Mouse (Mus musculus) MEL (cell line): ENCODE measurements around the gene Nck1. TPM values are rescaled to one million over a fixed set of nuclear protein-coding genes. Genes with fewer than 3 reads are reported as not detected.
A peak's percentile ranks its signal among the peaks of the same experiment; 100 is the strongest.

Experiments used
- DNase-seq: peaks from one replicate; pipeline ENCODE4 v3.0.0; 2011; ENCODE audit warnings: low read depth, low spot score
- H3K27ac ChIP-seq: 2 replicates; pipeline ENCODE4 v1.5.1; 2012; ENCODE audit warnings: low read depth, mild to moderate bottlenecking, control low read depth, low read length, moderate library complexity; ENCODE audit not compliant: control insufficient read depth
- H3K27me3 ChIP-seq, 2 experiments: fragments of 150-350 bp in 1 of 2; sonication (generic) in 1 of 2; 2 replicates each; pipeline ENCODE4 v1.6.1; 2012; ENCODE audit warnings: low read length in 2 of 2, mild to moderate bottlenecking in 2 of 2, improper control_type of control experiment in 1 of 2, moderate library complexity in 1 of 2; ENCODE audit not compliant: insufficient read depth in 2 of 2, control insufficient read depth in 1 of 2
- H3K36me3 ChIP-seq, 2 experiments: 2 replicates each; pipeline ENCODE4 v1.6.1; 2012 to 2014; ENCODE audit warnings: low read length in 2 of 2, improper control_type of control experiment in 1 of 2, inconsistent platforms in 1 of 2, mild to moderate bottlenecking in 1 of 2; ENCODE audit not compliant: insufficient read depth in 2 of 2, control insufficient read depth in 1 of 2
- H3K4me1 ChIP-seq, 2 experiments: fragments of 150-350 bp in 1 of 2; sonication (generic) in 1 of 2; 2 replicates each; pipeline ENCODE4 v1.6.1; 2012; ENCODE audit warnings: low read length in 2 of 2, improper control_type of control experiment in 1 of 2, mild to moderate bottlenecking in 1 of 2; ENCODE audit not compliant: insufficient read depth in 2 of 2, control insufficient read depth in 1 of 2
- H3K4me3 ChIP-seq, 2 experiments: fragments of 150-350 bp in 1 of 2; sonication (generic) in 1 of 2; 2 replicates each; pipeline ENCODE4 v1.5.1; 2012; ENCODE audit warnings: low read depth in 2 of 2, low read length in 2 of 2, mild to moderate bottlenecking in 2 of 2, moderate library complexity in 2 of 2, control low read depth in 1 of 2, improper control_type of control experiment in 1 of 2; ENCODE audit not compliant: control insufficient read depth in 1 of 2, insufficient read depth in 1 of 2
- H3K79me2 ChIP-seq: 2 replicates; pipeline ENCODE4 v1.6.1; 2012; ENCODE audit warnings: mild to moderate bottlenecking, low read length, moderate library complexity; ENCODE audit not compliant: control insufficient read depth, poor library complexity, insufficient read depth
- H3K9ac ChIP-seq: 2 replicates; pipeline ENCODE4 v1.6.1; 2012; ENCODE audit warnings: low read depth, mild to moderate bottlenecking, control low read depth, low read length, moderate library complexity; ENCODE audit not compliant: control insufficient read depth, poor library complexity, severe bottlenecking
- H3K9me3 ChIP-seq: fragments of 150-350 bp; sonication (generic); replicated peaks from 2 replicates; pipeline ENCODE4 v1.6.1; 2012; ENCODE audit warnings: mild to moderate bottlenecking, low read length, improper control_type of control experiment, moderate library complexity; ENCODE audit not compliant: insufficient read depth
- ELF1 ChIP-seq: IDR thresholded peaks from 2 replicates; pipeline ENCODE4 v1.6.1; 2014; ENCODE audit warnings: low read depth, mild to moderate bottlenecking, inconsistent platforms, low read length, improper control_type of control experiment, moderate library complexity
- EP300 ChIP-seq, 2 experiments: IDR thresholded peaks; 2 replicates each; pipeline ENCODE4 v1.6.1; 2011; ENCODE audit warnings: improper control_type of control experiment in 2 of 2, low read length in 2 of 2, low read depth in 1 of 2, mild to moderate bottlenecking in 1 of 2
- ETS1 ChIP-seq: IDR thresholded peaks from 2 replicates; pipeline ENCODE4 v1.6.1; 2012; ENCODE audit warnings: low read depth, mild to moderate bottlenecking, inconsistent platforms, low read length, improper control_type of control experiment, moderate library complexity
- GABPA ChIP-seq: IDR thresholded peaks from 2 replicates; pipeline ENCODE4 v1.6.1; 2012; ENCODE audit warnings: low read depth, mild to moderate bottlenecking, inconsistent platforms, low read length, improper control_type of control experiment, moderate library complexity
- GATA1 ChIP-seq: IDR thresholded peaks from 2 replicates; pipeline ENCODE4 v1.6.1; 2011; ENCODE audit warnings: low read depth, low read length, improper control_type of control experiment
- MAFK ChIP-seq: IDR thresholded peaks from 2 replicates; pipeline ENCODE4 v1.6.1; 2011; ENCODE audit warnings: low read depth, mild to moderate bottlenecking, low read length, improper control_type of control experiment, borderline replicate concordance
- MEF2A ChIP-seq: IDR thresholded peaks from 2 replicates; pipeline ENCODE4 v1.6.1; 2014; ENCODE audit warnings: low read depth, mild to moderate bottlenecking, inconsistent platforms, low read length, improper control_type of control experiment; ENCODE audit not compliant: poor library complexity, insufficient replicate concordance, severe bottlenecking; ENCODE audit errors: extremely low read depth
- MYB ChIP-seq: IDR thresholded peaks from 2 replicates; pipeline ENCODE4 v1.6.1; 2011; ENCODE audit warnings: mild to moderate bottlenecking, low read depth, low read length, improper control_type of control experiment
- POLR2AphosphoS2 ChIP-seq: IDR thresholded peaks from 2 replicates; pipeline ENCODE4 v1.6.1; 2011; ENCODE audit warnings: low read length, improper control_type of control experiment
- RCOR1 ChIP-seq: IDR thresholded peaks from 2 replicates; pipeline ENCODE4 v1.6.1; 2012; ENCODE audit warnings: low read depth, mild to moderate bottlenecking, inconsistent platforms, low read length, improper control_type of control experiment
- TCF12 ChIP-seq: IDR thresholded peaks from 2 replicates; pipeline ENCODE4 v1.6.1; 2014; ENCODE audit warnings: low read depth, mild to moderate bottlenecking, inconsistent platforms, low read length, improper control_type of control experiment, moderate library complexity
- ZKSCAN1 ChIP-seq: IDR thresholded peaks from 2 replicates; pipeline ENCODE4 v1.6.1; 2012; ENCODE audit warnings: low read depth, mild to moderate bottlenecking, inconsistent platforms, low read length, improper control_type of control experiment, moderate library complexity
- ZNF384 ChIP-seq: IDR thresholded peaks from 2 replicates; pipeline ENCODE4 v1.6.1; 2012; ENCODE audit warnings: low read depth, mild to moderate bottlenecking, inconsistent platforms, low read length, improper control_type of control experiment
- polyA plus RNA-seq, 2 experiments: library from polyadenylated mRNA; stranded (reverse) in 1 of 2; unstranded in 1 of 2; fragments of >175 nt in 1 of 2; fragments of >200 nt in 1 of 2; gene quantifications; 2 replicates each; pipeline versions ENCODE4 v1.2.1 to v1.2.4; 2012; ENCODE audit warnings: low replicate concordance in 2 of 2, low read depth in 1 of 2; ENCODE audit not compliant: insufficient read length in 2 of 2, insufficient read depth in 1 of 2, missing spikeins in 1 of 2
- total RNA-seq: library from RNA; depleted of rRNA; stranded (reverse); fragments of 300-350 nt; gene quantifications from 2 replicates; pipeline ENCODE4 v1.2.3, GENCODE M21; 2012

Gene Nck1
- total and polyA plus RNA-seq, 3 experiments: 21.8 to 24.3 TPM; not detected in 1

DNA sequence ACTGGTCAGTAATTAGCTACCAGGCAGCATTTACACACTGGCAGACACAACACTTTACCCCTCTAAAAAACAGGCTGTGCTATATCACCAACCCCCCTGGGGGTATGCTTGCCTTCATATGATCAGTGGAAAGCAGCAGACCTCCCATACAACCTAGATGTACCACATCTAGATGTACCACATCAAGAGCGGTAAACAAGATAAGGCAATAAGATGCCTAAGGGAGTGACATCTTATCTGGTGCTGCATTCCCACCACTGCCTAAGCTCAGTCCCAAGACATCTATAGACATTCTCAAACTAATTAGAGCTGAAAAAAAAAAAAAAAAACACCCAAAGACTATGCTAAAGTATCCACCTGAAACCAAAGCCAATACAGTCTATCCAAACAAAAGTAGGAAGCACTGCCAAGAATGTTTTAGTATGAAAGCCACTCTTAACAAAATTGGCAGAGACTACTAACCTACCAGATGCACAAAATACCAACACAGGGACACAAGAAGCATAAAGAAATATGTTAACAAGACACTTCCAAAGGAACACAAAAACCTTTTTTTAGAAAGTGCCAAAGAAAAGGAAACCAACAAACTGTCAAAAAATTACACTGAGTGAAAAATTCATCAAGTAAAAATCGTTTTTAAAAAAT lies 10.2 kb downstream of the Nck1 start:
- no peak for DNase-seq
- no peak overlapping the region for H3K27ac ChIP-seq
- H3K36me3 ChIP-seq: peaks cover 0 to 27% of the 10 kb centered on the region in 2 experiments; a peak in 2 of 4 replicates
- H3K4me1 ChIP-seq: peaks cover 16 to 23% of the 10 kb centered on the region in 2 experiments
- no peaks in the 10 kb centered on the region for H3K27me3 ChIP-seq
- H3K79me2 ChIP-seq: peaks cover 53% of the 10 kb centered on the region
- H3K9ac ChIP-seq: no peak overlapping the region
- H3K9me3 ChIP-seq: no peaks in the 10 kb centered on the region
- no peak overlapping the region for H3K4me3 ChIP-seq
- TF ChIP-seq ZNF384 (peak; percentile 18; the same call in 1 of the 2 replicates), ELF1 (no peak), ZKSCAN1 (no peak), GATA1 (0 out of 2 replicates have a peak, but pooled peaks have one; percentile 11)

DNA sequence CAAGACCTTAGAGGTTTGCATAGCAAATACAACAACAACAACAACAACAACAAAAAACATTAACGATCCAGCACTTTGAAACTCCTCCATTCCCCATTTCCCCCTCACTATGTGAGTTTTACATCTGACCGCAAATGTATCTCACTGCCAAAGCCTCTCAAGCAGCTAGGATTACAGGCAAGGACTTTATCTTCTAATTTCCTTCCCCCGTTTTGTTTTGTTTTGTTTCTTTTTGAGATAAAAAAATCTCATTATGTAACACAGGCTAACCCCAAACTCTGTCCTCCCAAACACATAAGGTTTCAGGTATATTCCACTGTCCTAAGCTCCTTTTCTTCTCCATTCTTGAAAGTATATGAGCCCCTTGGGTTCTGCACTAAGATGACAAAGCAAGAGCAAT lies 11.2 kb downstream of the Nck1 start:
- TF ChIP-seq EP300 (IDR thresholded peaks at IDR 0.05; ENCODE audit: low read depth in 1 of 2, low read length in 2 of 2) (peak; percentile 23 to 31; a peak in 3 of 4 replicates), ZNF384 (0 out of 2 replicates have a peak, but pooled peaks have one; percentile 28), RCOR1 (peak; percentile 74), TCF12 (peak; percentile 37; the same call in 1 of the 2 replicates), MAFK (0 out of 2 replicates have a peak, but pooled peaks have one; percentile 11), POLR2AphosphoS2 (no peak), ETS1 (peak; percentile 57; the same call in 1 of the 2 replicates), GABPA (no peak), MYB (0 out of 2 replicates have a peak, but pooled peaks have one; percentile 6), MEF2A (no peak)
- H3K36me3 ChIP-seq: peaks cover 0 to 27% of the 10 kb centered on the region in 2 experiments; a peak in 2 of 4 replicates
- no peaks in the 10 kb centered on the region for H3K27me3 ChIP-seq
- no peak overlapping the region for H3K9ac ChIP-seq
- no peak for DNase-seq
- H3K9me3 ChIP-seq: no peaks in the 10 kb centered on the region
- no peak overlapping the region for H3K27ac ChIP-seq
- H3K79me2 ChIP-seq: peaks cover 54% of the 10 kb centered on the region
- peaks cover 16 to 23% of the 10 kb centered on the region in 2 experiments for H3K4me1 ChIP-seq
- H3K4me3 ChIP-seq: no peak overlapping the region
